Mouse (Mus musculus): ENCODE measurements around the gene Tinf2.

- TF ChIP-seq POLR2A (IDR thresholded peaks at IDR 0.05; ENCODE audit: insufficient read depth, low read depth, low read length) (no peak), CTCF (IDR thresholded peaks at IDR 0.05; ENCODE audit: insufficient read depth, low read depth, low read length) (no peak)
These were observed 39.5 kb upstream of the Tinf2 start for GRCm38 (mm10) chr14:55721076-55721475.

All from olfactory bulb, adult 2 months (tissue).